Mouse (Mus musculus): ENCODE results near the gene Etaa1. TPM values are rescaled to one million over a fixed set of nuclear protein-coding genes. Genes with fewer than 3 reads are reported as not detected.
"Not testable (repeated sequence)": the region's sequence is repeated elsewhere in the genome, so short reads cannot be mapped to it uniquely, and the experiment has no call there.

The Etaa1 gene
- polyA plus RNA-seq, 1 experiment from 2014 or later: 4.6 TPM

GRCm38 (mm10) chr11:17916486-17916885 is 37.2 kb downstream of the Etaa1 start:
- no peak for ATAC-seq (ENCODE audit: insufficient read depth)
- WGBS (ENCODE audit: insufficient replicate concordance): 33% methylated on average over 1 of the region's 1 CpGs
- Histone ChIP-seq H3K27ac (replicated peaks) (no peak overlapping the region), H3K36me3 (replicated peaks) (no peaks in the 10 kb centered on the region), H3K4me1 (replicated peaks) (no peaks in the 10 kb centered on the region), H3K9ac (no peak overlapping the region), H3K4me2 (no peak overlapping the region), H3K4me3 (replicated peaks) (no peak overlapping the region), H3K27me3 (no peaks in the 10 kb centered on the region), H3K9me3 (replicated peaks) (no peaks in the 10 kb centered on the region)

GRCm38 (mm10) chr11:17900996-17901395 is 52.7 kb downstream of the Etaa1 start:
- not testable (repeated sequence) for H3K27ac ChIP-seq (replicated peaks); H3K9me3 ChIP-seq (replicated peaks); H3K4me2 ChIP-seq; ATAC-seq (ENCODE audit: insufficient read depth); H3K4me1 ChIP-seq (replicated peaks); H3K36me3 ChIP-seq (replicated peaks); H3K27me3 ChIP-seq; H3K9ac ChIP-seq; H3K4me3 ChIP-seq (replicated peaks)
- WGBS (ENCODE audit: insufficient replicate concordance): 71% methylated on average over 4 of the region's 4 CpGs

Measured in liver, embryonic 15.5 days (tissue).